In genomic region chr2:164449341-164450042, GRCm38 (mm10) we compare ENCODE assay signal across 28 mouse cellular contexts. TPM values are rescaled to one million over a fixed set of nuclear protein-coding genes. Genes with fewer than 3 reads are reported as not detected.
DNase-seq lines count a peak whose midpoint lies in the region; ATAC-seq and TF ChIP-seq lines count a peak whose summit lies in the region.
"Had no signal": no experiment of that assay in that cellular context is flagged by ENCODE, and none has a peak within 500 bp of the region (broad histone marks: within the 10 kb centered on the region; RNA-seq: fewer than 3 reads in every experiment).

No protein-coding gene starts in this region.

- peaks cover 40% of the 10 kb centered on the region for H3K4me1 ChIP-seq in heart, embryonic 16.5 days (ENCODE audit: control insufficient read depth, insufficient read depth, low read length)

- H3K9ac ChIP-seq in heart, embryonic 16.5 days (ENCODE audit: low read length) = no peak overlapping the region

- 49% methylated on average over 14 of the region's 14 CpGs for WGBS in heart, embryonic 16.5 days

- H3K4me2 ChIP-seq in heart, embryonic 16.5 days (ENCODE audit: low read depth, low read length) = no peak overlapping the region

- no peak for TF ChIP-seq CTCF in gastrocnemius, adult 2 months (IDR thresholded peaks at IDR 0.05)

- DNase-seq in gastrocnemius, adult 2 months = no peak
- no peak for DNase-seq in gastrocnemius, postnatal 10 days
- DNase-seq in heart, postnatal 4 days = no peak
- DNase-seq in ovary, adult 18-20 months (ENCODE audit: low spot score) = peak; percentile 62
- no peak for DNase-seq in ovary, postnatal 10 days (ENCODE audit: low spot score)
- DNase-seq in cerebellum, adult 11 months = no peak
- no peak for DNase-seq in spleen, postnatal 4 days (ENCODE audit: low spot score in 2 of 2)
- DNase-seq: adrenal gland, adult 8-10 months; cerebellum, adult 9-11 months; kidney, adult 8-10 months; kidney, postnatal 14 days; retina, postnatal 1 day; right cerebral cortex, postnatal 4 days; thymus, postnatal 36 days had no signal

- H3K36me3 ChIP-seq in heart, embryonic 16.5 days (ENCODE audit: control insufficient read depth, insufficient read depth) = no peaks in the 10 kb centered on the region

- no peak overlapping the region for H3K4me3 ChIP-seq in gastrocnemius, adult 2 months
- H3K4me3 ChIP-seq in heart, embryonic 16.5 days (ENCODE audit: low read length) = no peak overlapping the region
- H3K4me3 ChIP-seq: layer of hippocampus, adult 2 months had no signal

- peak overlapping the region; percentile 16; the same call in 1 of the 2 replicates for H3K27ac ChIP-seq in gastrocnemius, adult 2 months
- 0 out of 2 replicates have a peak overlapping the region, but pooled peaks have one; percentile 4 for H3K27ac ChIP-seq in heart, embryonic 16.5 days (ENCODE audit: low read length)
- H3K27ac ChIP-seq: layer of hippocampus, adult 2 months had no signal

- intact Hi-C loops in gastrocnemius, adult 2 months (cut with DNase I) = no loop called here

- peaks cover 4% of the 10 kb centered on the region for H3K9me3 ChIP-seq in heart, embryonic 16.5 days (replicated peaks; ENCODE audit: control insufficient read depth, low read length)

- ATAC-seq in heart, embryonic 16.5 days (replicated peaks; ENCODE audit: extremely low read depth, insufficient read depth, low FRiP score) = no peak
- ATAC-seq: CD4-positive, CD25-positive, alpha-beta regulatory T cell, adult 4 months; midbrain, embryonic 16.5 days; Patski had no signal

- peaks cover 8% of the 10 kb centered on the region; the same call in 1 of the 2 replicates for H3K27me3 ChIP-seq in heart, embryonic 16.5 days (ENCODE audit: control insufficient read depth, insufficient read depth, low read length)
- H3K27me3 ChIP-seq: Patski had no signal

RNA-seq across cellular contexts. Expression of gene Sdc4, which starts 5.8 kb away (rescaled TPM):
- total RNA-seq in gastrocnemius, adult 2 months (2021) = 10 to 100 TPM; 39.8 to 95.4 TPM
- total RNA-seq in gastrocnemius, postnatal 10 days (2021) = 10 to 100 TPM; 52.5 TPM
- 48.0 and 61.1 TPM in 2 replicates for polyA plus RNA-seq in heart, embryonic 16.5 days (2015; fragmentation: Nextera tagmentation; extraction: Ambion mirVana)
- 10 to 100 TPM; 22.1 to 25.8 TPM for total RNA-seq in heart, postnatal 4 days (2021)
- total RNA-seq: granulocyte monocyte progenitor cell, adult 5-6 weeks had no signal

RNA-seq across cellular contexts. Expression of gene Sys1, which starts 7.3 kb away (rescaled TPM):
- total RNA-seq in gastrocnemius, adult 2 months (2021) = 10 to 100 TPM; 21.7 to 24.7 TPM
- total RNA-seq in gastrocnemius, postnatal 10 days (2021) = 10 to 100 TPM; 16.8 to 18.4 TPM
- 33.4 and 41.7 TPM in 2 replicates for polyA plus RNA-seq in heart, embryonic 16.5 days (2015; fragmentation: Nextera tagmentation; extraction: Ambion mirVana)
- total RNA-seq in heart, postnatal 4 days (2021) = 10 to 100 TPM; 20.2 to 23.1 TPM

RNA-seq across cellular contexts. Expression of gene Gm20458, which starts 11.3 kb away (rescaled TPM):
- total RNA-seq in gastrocnemius, adult 2 months (2021) = 1 to 10 TPM; 7.6 to 9.4 TPM
- 1 to 10 TPM in 1 of 2 experiments, not detected in 1; 3.3 TPM for total RNA-seq in gastrocnemius, postnatal 10 days (2021)
- 11.6 and 12.1 TPM in 2 replicates for polyA plus RNA-seq in heart, embryonic 16.5 days (2015; fragmentation: Nextera tagmentation; extraction: Ambion mirVana)
- 1 to 10 TPM; 2.5 to 4.3 TPM for total RNA-seq in heart, postnatal 4 days (2021)
- total RNA-seq: ES-E14; granulocyte monocyte progenitor cell, adult 5-6 weeks; megakaryocyte-erythroid progenitor cell, adult 5-6 weeks; neutrophil, adult 5-6 weeks had no signal
- polyA plus RNA-seq: CD4-positive, CD25-positive, alpha-beta regulatory T cell, adult 4 months had no signal

RNA-seq across cellular contexts. Expression of gene Trp53tg5, which starts 24.0 kb away (rescaled TPM):
- total RNA-seq in gastrocnemius, adult 2 months (2021) = not detected
- total RNA-seq in gastrocnemius, postnatal 10 days (2021) = not detected
- polyA plus RNA-seq in heart, embryonic 16.5 days (2015; fragmentation: Nextera tagmentation; extraction: Ambion mirVana) = not detected in 2 replicates
- not detected for total RNA-seq in heart, postnatal 4 days (2021)
- total RNA-seq: adrenal gland, adult 8-10 months; gastrocnemius, adult 18-20 months; granulocyte monocyte progenitor cell, adult 5-6 weeks; layer of hippocampus, adult 2 months; left cerebral cortex, postnatal 25 days; liver, adult 2 months; megakaryocyte-erythroid progenitor cell, adult 5-6 weeks; neutrophil, adult 5-6 weeks had no signal
- polyA plus RNA-seq: CD4-positive, CD25-positive, alpha-beta regulatory T cell, adult 4 months; forebrain, embryonic 11.5 days; hindbrain, embryonic 11.5 days; liver, adult 2 months; midbrain, embryonic 16.5 days had no signal

RNA-seq across cellular contexts. Expression of gene Dbndd2, which starts 36.4 kb away (rescaled TPM):
- 10 to 100 TPM; 12.9 to 25.5 TPM for total RNA-seq in gastrocnemius, adult 2 months (2021)
- total RNA-seq in gastrocnemius, postnatal 10 days (2021) = 10 to 100 TPM; 13.0 to 17.7 TPM
- 10.6 and 16.4 TPM in 2 replicates for polyA plus RNA-seq in heart, embryonic 16.5 days (2015; fragmentation: Nextera tagmentation; extraction: Ambion mirVana)
- total RNA-seq in heart, postnatal 4 days (2021) = 10 to 100 TPM; 19.2 to 21.2 TPM
